Mouse (Mus musculus): Measurements from ENCODE around the gene Akt2.

Akt2 gene

DNA sequence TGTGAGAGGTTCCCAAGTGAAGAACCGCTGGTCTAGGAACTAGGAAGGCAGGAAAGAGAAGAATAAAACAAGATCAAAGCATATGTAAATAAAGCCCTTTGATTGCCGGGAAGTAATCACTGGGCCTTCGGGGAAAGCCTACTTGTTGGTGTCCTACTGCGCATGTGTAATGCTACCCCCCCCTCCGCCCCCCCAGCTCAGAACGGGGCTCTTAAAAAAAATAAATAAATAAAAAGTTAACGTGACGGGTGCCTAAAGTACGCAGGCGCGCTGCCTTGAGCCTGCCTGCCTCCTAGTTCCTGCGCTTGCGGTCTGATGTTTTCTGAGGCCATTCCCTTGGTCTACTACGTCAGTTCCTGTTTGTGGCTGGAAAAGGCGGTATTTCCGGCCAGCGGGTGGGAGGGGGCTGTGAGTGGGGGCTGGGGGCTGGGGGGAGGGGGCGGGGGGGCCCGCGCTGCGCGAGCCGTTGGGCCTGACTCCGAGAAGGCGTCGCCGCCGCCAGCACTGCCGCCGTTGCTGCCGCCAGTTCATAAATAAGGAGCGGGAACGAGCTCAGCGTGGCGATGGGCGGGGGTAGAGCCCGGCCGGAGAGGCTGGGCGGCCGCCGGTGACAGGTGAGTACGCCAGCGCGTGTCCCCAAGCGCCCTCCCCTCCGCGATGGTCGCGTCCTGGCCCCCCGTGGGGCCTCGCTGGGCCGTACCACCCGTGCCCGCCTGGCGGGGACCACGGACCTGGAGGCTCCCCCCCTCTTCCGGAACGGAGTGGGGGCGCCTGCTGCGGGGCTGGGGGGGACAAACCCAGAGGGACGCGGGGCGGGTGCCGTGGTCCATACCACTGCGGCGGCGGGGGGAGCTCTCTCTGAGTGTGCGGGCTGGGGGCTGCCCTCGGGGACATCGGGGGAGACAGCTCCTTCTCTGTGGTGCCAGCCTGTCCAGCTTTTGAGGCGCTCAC lies at the start of gene Akt2:
Akt2 (plus strand) TSS at position 287 of the 951 bp plus-strand sequence.
- in situ Hi-C loops (cut with MboI, MseI): loop anchor here (5.0 kb wide), 1 partner anchor 34 kb away; no protein-coding TSS in a partner anchor

DNA sequence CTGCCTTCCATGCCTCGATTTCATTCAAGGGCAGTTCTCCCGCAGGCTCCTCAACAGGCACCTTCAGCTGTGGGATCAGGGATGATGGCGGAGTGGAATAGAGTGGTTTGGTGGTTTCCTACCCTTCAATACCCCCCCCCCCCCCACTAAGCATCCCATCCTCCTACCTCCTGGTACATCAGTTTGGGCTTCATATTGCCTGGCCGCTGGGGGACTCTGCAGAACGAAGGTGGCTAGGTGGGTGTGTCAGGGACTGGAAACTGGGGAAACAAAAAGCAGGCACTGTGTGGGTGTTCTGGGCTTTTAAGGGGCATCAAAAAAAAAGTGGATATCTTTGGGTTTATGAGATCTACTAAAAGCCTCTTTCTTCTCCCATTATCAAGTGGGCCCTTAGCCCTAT lies 49.4 kb upstream of the Akt2 start:
- in situ Hi-C loops (cut with MboI, MseI): no loop called here

DNA sequence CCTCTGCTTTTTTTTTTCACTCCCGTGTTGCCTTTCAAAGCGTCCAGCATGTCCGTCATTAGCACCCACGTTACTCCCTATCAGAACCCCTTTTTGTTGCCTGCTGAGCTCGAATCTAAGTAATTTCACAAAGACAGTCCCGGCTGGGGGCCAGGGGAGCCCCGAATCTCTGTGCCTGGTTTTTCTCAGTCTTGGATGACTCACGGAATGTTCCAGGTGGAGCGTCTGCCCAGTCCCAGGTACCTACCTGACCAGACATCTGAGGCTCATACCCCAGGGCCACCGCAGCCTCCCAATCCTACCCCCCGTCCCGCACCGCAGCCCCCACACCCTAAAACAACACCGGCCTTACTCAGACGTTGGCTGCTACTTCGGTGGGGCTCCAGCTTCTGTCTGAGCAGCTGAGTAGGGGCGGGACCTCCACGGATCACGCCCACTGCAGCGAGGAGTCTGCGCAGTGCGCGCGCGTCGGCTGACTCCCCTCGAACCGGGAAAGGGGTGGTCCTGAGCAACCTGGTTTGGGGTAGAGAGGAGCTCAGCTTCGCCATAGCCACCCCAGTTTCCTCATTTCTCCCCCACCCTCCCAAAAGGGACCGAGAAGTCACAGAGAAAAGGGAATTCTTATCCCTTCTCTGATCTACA lies 48.8 kb upstream of the Akt2 start:
- in situ Hi-C loops (cut with MboI, MseI): no loop called here

DNA sequence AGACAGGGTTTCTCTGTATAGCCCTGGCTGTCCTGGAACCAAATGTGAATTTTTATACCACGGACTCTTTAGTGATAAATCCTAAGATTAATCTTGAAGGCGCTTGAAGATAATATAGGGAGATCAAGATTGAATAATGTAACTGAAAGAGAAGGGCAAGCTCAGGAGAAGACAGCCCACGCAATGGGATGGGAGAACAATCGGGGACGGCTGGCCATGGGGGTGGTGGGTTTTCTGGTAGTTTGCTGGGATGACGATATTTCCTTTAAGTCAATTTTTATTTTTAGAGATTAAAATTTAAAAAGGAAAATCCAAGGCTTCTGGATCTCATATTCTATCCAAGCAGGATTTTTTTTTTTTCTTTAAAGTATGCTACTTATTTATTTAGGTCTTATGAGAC lies 48.3 kb upstream of the Akt2 start:
- in situ Hi-C loops (cut with MboI, MseI): no loop called here

DNA sequence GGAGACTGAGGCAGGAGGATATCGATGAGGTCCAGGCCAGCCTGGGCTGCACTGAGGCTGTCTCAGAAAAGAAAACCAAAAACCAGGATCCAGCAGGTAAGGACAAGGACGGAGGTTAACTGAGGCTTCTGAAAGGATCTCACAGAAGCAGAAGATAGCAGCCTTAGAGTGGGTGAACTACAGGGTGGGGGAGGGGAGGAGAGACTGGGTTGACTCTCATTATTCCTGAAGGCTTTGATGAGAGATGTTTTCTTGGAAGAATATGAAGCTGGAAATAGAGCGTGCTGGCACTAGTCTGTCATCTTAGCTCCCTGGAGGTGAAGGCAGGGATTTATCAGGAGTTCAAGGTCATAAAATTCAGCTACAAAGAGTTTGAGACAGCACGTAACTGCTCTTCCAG lies 47.5 kb upstream of the Akt2 start:
- in situ Hi-C loops (cut with MboI, MseI): no loop called here

DNA sequence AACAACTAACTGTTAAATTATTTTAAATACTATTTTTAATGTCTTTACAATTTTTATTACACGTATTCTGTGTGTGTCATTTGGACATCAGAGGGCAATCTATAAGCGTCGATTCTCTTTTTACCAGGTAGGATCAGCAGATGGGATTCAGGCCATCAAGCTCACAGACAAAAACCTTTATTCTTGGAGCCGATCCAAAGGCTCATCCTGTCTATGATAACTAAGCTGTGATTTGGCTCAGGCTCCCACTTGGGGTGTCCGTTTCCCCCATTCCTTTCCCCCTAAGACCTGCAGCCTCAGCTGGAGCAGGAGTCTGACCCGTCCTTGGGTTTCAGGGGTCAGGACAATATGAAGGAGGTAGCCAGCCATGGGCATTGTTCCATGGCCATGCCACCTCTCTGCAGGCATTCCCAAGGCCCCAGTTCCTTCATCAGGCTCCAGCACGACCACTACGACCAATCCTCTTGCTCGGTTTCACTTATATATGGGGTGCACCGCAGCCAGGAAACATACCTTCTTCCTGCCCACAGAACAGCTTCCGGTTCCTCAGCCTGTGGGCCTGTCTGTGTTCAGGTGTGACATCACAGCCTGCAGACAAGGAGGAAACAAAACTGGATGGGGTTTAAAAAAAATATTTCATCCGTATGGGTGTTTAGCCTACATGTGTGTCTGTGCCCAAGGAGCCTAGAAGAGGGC lies 46.5 kb upstream of the Akt2 start:
- in situ Hi-C loops (cut with MboI, MseI): no loop called here

DNA sequence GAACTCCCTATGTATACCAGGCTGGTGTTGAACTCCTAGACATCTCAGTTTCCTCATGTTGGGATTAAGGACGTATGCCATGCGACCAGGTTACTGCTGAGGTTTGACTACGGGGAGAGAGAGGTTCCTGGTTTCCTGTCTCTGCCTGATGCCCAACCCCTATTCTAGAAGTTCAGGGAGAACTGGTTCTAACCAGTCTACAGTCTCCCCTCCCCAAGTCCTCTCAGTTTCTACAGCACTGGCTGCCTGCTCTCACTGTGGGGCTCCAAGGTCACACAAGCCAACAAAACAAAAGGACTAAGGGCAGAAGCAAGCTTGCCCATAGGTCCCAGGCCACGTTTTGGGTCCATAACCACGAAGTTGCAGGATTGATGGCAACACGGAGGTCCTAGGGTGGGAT lies 41.8 kb upstream of the Akt2 start:
- in situ Hi-C loops (cut with MboI, MseI): no loop called here

DNA sequence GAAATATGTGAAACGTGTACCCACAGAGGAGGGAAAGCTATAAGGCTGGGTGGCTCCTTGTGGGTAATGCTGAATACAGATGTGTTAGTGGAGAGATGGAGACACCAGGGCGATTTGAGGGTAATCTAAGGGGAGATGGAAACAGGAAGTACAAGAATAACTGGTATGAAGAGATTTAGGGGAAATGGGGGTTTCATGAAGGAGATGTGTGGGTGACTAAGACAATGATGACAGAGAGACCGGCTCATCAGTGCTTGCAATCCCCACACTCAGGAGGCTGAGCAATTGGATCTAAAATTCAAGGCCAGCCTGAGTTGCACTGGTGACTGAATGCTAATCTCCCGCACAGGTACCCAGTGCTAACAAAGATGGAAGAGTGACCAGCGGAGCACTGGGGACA lies 39.3 kb upstream of the Akt2 start:
- in situ Hi-C loops (cut with MboI, MseI): no loop called here

DNA sequence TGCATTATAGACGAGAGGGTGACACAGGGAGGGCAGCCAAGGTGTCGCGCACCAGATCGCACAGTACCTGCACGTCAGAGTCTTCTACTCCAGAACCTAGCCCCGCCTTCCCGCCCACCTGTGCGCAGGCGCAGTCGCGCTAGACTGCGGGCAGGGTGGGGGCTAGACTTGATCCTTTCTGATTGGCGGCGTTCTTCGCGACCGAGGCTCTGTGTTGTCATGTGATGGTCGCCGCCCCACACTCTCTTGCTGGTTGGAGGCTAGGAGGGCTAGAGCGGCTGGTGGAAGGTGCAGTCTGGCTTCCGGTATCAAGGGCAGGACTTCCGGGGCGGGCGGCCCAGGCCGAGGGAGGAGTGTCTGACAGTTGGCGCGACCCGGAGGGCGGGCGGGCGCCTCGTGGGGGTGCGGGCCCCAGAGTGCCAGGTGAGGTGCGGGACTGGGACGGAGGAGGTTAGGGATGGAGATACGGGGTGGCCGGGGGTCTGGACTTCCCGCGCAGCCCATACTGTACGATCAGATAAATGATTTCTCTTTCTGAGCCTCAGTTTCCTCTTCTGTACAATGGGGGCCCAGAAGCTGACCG lies 38.3 kb upstream of the Akt2 start, which contains the start of the genes Pld3 and 2310022A10Rik:
Pld3 (minus strand) TSS at position 288 of the 583 bp plus-strand sequence.
2310022A10Rik (plus strand) TSS at position 303 of the 583 bp plus-strand sequence.
- in situ Hi-C loops (cut with MboI, MseI): no loop called here

DNA sequence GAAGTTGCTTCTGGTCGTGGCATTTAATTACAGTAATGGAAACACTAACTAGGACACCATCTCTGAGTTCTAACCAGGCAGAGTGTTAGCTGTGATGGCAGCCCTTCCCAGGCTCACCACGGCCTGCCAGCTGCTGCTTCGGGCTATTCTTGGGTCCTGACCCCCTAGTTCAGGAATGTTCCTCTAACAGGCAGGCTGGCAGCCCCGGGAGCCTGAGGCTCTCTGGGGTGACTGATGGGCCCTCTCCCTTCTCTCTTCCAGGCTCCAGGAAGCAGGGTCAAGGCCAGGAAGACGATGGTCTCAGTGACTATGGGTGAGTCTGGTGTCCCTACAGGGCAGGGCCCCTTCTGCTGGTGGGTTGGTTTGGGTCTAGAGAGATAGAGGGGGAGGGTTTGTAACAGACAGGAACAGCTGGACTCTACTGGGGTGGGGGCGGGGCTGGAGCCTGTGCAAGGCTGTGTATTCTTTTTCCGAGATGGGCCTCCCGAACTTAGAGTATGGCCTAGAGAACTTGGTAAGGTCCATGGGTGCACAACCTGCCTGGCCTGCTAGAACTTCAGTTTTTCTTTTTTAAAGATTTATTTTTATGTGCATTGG lies 31.0 kb upstream of the Akt2 start:
- in situ Hi-C loops (cut with MboI, MseI): no loop called here

DNA sequence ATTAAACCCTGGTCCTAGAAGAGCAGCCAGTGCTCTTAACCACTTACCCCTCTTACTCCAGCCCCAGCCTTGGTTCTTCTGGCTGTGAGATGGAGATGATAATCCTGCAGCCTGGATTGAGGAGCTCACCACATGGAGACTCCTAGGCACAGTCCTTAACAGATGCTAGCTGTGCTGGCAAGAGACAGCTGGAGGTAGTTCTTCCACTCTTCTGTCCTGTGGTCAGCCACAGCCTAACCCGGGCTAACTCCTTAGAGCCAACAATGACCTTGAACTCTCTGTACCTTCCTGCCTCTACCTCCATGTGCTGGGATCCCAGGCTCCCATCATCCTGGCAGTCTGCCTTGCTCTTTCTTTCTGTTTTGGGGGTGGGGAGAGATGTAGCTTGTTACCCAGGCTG lies 30.4 kb upstream of the Akt2 start:
- in situ Hi-C loops (cut with MboI, MseI): no loop called here

DNA sequence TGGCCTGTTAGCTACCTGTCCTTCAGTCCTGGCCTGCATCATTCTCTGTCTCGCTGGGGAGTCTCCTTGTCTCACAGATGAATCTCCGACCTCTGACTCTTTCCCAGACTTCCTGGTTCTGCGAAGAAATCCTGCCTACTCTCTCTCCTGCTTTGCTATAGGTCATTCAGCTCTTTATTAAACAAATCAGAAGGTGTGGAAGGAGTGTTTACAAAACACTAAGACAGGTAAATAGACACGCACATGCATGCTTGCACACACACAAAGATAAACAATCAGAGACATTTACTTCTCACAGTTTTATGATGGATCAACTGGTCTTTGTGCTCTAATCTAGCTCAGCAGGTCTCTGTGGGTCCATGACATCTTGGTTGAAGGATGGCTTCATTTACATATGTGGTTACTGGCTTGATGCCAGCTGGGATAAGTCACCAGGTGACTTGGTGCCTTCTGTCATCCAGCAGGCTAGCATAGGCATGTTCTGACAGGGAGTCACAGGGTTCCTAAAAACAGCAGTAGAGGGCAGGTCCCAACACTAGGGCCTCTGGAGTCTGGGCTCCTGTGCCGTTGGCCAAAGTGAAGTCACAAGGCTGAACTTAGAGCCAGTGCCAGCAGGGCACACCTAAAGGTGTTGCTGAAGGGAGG lies 21.6 kb upstream of the Akt2 start:
- in situ Hi-C loops (cut with MboI, MseI): no loop called here

DNA sequence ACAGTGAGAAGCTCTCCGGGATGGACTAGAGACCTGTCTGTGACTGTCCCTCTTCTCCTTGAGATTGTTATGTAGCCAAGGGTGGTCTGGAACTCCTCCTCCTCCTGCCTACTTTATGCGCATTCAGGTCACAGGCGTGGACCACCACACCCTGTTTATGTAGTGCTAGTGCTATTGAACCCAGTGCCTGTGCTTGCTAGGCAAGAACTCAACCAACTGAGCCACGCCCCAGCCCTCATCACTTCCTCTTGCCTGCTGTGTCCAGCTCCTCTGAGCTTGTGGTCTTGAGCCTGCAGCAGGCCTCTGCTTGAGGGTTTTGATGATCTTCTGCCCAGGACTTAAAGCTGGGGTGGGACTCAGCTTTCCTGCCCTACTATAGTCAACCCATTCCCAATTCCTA lies 19.2 kb upstream of the Akt2 start:
- in situ Hi-C loops (cut with MboI, MseI): no loop called here

DNA sequence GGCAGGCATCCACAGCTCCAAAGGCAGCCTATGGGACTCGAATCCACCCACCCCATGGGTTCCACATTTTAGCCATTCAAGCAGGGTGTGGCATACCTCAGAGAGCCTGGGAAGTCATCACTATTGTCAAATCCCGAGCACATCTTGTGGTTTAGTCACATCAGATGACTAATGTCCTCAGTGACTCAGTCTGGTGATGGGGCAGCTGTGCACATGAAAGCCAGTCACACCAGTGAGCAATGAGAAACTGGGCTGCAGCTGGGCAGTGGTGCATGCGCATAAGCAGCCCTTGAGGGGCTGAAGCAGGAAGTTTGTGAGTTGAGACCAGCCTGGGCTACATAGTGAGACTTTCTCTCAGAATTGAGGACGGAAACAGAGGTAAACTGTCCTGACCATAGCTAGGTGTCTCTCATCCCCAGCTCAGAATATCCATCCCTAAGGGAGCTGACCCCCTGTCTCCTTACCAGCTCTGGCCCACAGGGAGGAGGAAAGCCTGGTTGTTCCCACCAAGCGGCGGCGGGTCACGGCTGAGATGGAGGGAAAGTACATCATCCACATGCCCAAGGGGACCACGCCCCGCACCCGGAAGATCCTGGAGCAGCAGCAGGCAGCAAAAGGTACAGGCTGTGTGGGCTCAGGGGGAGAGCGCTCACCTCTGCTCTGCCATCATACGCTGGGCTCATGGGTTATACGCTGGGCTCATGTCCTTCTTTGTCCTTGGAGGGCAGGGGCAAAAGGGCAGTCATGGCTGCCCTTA lies 17.1 kb upstream of the Akt2 start:
- in situ Hi-C loops (cut with MboI, MseI): no loop called here

DNA sequence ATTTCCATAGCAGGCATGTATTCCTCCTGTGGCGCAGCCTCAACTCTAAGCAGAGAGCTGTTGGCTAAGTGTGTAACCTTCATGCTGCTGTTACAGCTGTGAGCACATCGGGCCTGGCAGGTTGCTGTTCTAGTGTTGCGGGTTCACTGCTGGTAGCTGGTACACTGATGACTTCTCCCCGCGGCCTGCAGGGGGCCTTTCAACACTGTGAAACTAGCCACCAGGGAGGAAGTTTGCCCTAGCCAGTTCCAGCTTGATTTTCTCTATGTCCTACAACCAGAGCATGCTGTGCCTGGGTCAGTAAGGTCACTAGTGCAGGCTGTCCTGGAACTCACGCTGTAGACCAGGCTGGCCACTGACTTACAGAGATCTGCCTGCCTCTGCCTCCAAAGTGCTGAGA lies 14.4 kb upstream of the Akt2 start:
- in situ Hi-C loops (cut with MboI, MseI): no loop called here

DNA sequence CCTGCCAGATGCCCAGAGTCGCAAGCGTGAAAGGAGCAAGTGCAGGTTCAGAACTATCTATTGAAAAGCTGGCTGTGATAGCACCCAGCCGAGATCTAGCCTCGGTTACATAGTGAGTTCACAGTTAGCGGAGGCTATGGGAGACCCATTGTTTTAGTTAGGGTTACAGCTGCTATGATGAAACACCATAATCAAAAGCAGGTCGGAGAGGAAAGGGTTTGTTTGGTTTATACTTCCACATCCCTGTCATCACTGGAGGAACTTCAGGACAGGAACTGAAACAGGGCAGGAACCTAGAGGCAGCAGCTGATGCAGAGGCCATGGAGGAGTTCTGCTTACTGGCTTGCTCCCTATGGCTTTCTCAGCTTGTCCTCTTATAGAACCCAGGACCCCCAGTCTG lies 13.8 kb upstream of the Akt2 start:
- in situ Hi-C loops (cut with MboI, MseI): no loop called here

DNA sequence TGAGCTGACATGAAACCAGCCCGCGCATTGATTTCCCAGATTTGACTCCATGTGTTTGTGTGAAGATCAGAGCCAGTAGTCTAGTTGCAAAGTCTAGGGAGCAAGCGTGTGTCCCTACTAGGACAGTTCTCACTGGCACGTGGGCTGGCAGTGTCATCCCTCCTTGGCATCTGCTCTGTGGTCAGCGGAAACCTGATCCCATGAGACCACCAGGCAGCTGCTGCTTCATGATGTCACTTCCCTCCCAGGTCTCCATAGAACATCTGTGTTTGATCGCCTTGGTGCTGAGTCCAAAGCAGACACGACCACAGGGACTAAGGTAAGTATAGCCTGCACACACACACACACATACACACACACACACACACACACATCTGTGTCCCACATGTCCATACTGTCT lies 12.9 kb upstream of the Akt2 start:
- in situ Hi-C loops (cut with MboI, MseI): no loop called here

DNA sequence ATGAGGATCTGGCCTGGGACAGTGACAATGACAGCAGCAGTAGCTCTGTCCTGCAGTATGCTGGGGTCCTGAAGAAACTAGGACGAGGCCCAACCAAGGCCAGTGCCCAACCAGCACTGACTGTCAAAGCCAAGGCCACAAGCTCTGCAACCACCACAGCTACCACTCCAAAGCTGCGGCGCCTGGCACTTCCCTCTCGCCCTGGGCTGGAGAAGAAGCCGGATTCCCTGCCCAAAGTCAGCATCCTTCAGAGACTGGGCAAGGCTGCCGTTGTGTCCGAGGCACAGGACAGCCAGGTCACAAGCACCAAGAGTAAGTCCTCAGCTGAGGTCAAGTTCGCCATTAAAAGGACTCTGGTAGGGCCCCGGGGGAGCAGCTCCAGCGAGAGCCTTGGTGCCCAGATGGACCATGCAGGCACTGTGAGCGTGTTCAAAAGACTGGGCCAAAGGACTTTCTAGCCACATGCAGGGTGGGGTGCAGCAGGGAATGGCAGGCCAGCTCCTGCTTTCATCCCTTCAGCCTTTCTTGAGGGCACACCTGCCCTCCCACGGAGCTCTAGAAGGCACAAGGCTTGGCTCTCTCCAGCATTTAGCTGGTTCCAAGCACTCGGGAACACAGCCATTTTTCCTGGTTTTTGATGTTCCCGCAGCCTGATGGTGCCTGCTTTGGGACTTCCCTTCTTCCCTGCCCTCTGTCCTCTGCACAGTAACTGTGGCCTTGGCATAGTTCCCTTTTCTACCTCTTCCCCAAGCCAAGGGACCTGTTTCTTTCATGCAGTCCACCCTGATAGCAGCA lies 10.8 kb upstream of the Akt2 start:
- in situ Hi-C loops (cut with MboI, MseI): no loop called here

DNA sequence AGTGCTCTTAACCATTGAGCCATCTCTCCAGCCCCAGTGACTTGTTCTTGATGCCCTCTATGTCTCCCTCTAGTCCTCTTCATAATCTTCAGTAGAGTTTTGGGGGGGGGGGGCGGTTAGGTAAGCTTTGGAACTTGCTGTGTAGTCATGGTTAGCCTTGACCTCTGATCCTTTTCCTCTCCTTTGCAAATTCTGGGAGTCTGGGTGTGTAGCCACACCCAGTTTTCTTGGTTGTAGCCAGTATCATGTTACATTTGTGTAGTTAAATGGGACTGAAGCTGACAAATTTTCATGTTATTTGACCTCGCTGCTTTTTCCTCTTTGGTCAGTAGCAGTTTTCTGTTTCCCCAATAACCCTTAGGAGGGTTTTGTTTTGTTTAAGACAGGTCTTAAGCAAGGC lies 4.5 kb upstream of the Akt2 start:
- in situ Hi-C loops (cut with MboI, MseI): no loop called here
